In genomic region chr4:132295696-132296390, GRCm38 (mm10) we compare ENCODE assay signal across 14 mouse cellular contexts. TPM values are rescaled to one million over a fixed set of nuclear protein-coding genes. Genes with fewer than 3 reads are reported as not detected.
DNase-seq lines count a peak whose midpoint lies in the region; TF ChIP-seq lines count a peak whose summit lies in the region.
"Had no signal": no experiment of that assay in that cellular context is flagged by ENCODE, and none has a peak within 500 bp of the region (broad histone marks: within the 10 kb centered on the region; RNA-seq: fewer than 3 reads in every experiment).

No protein-coding gene starts in this region.

- no peak for DNase-seq in gastrocnemius, adult 2 months
- DNase-seq in gastrocnemius, adult 18-20 months (ENCODE audit: low spot score), result no peak
- DNase-seq in lung, adult 2 months, result no peak
- no peak for DNase-seq in lung, adult 18-20 months
- DNase-seq in MEL (ENCODE audit: low read depth, low spot score), result no peak
- DNase-seq in frontal cortex, adult 2 months (ENCODE audit: extremely low spot score in 1 of 2, low spot score in 1 of 2), result no peak
- DNase-seq in urinary bladder, adult 18-20 months (ENCODE audit: low spot score in 2 of 2), result no peak
- DNase-seq: cerebellum, postnatal 10 days; forebrain, postnatal 0 days; liver, embryonic 13.5 days; thymus, postnatal 4 days had no signal

- H3K27me3 ChIP-seq in MEL (ENCODE audit: control insufficient read depth in 1 of 2, insufficient read depth in 2 of 2, low read length in 2 of 2), result no peaks in the 10 kb centered on the region
- H3K27me3 ChIP-seq: embryonic facial prominence, embryonic 15.5 days; liver, embryonic 13.5 days had no signal

- peak; percentile 37 for TF ChIP-seq RAD21 in MEL (IDR thresholded peaks at IDR 0.05; ENCODE audit: low read depth, low read length)

- no peaks in the 10 kb centered on the region for H3K9me3 ChIP-seq in MEL (replicated peaks; ENCODE audit: insufficient read depth, low read length)
- H3K9me3 ChIP-seq: embryonic facial prominence, embryonic 15.5 days had no signal

- TF ChIP-seq CTCF in gastrocnemius, adult 2 months (IDR thresholded peaks at IDR 0.05), result peak; percentile 44
- peak; percentile 34; the same call in 1 of the 2 replicates for TF ChIP-seq CTCF in lung, adult 2 months (IDR thresholded peaks at IDR 0.05; ENCODE audit: insufficient read depth, low read length)
- TF ChIP-seq CTCF in MEL (IDR thresholded peaks at IDR 0.05 in 2 of 3, conservative IDR thresholded peaks at IDR 0.05 in 1 of 3; ENCODE audit: control insufficient read depth in 1 of 3, insufficient read depth in 1 of 3, low read depth in 2 of 3, low read length in 3 of 3, poor library complexity in 1 of 3, severe bottlenecking in 1 of 3), result peak; percentile 33 to 47 (median 40); a peak in 4 of 6 replicates
- 0 out of 2 replicates have a peak, but pooled peaks have one; percentile 4 for TF ChIP-seq CTCF in embryonic fibroblast, embryonic 13.5 days (IDR thresholded peaks at IDR 0.05; ENCODE audit: borderline replicate concordance, insufficient read depth, low read length)

- H3K4me3 ChIP-seq in gastrocnemius, adult 2 months, result no peak overlapping the region
- no peak overlapping the region for H3K4me3 ChIP-seq in lung, adult 2 months (replicated peaks; ENCODE audit: extremely low read depth, low read depth, low read length)
- H3K4me3 ChIP-seq in MEL (ENCODE audit: control insufficient read depth in 1 of 2, insufficient read depth in 1 of 2, low read depth in 2 of 2, low read length in 2 of 2), result no peak overlapping the region
- H3K4me3 ChIP-seq in embryonic fibroblast, embryonic 13.5 days (ENCODE audit: insufficient read depth, low read length), result no peak overlapping the region
- H3K4me3 ChIP-seq: embryonic facial prominence, embryonic 15.5 days; liver, embryonic 13.5 days had no signal

- H3K27ac ChIP-seq in gastrocnemius, adult 2 months, result no peak overlapping the region
- no peak overlapping the region for H3K27ac ChIP-seq in MEL (ENCODE audit: control insufficient read depth, low read depth, low read length)
- no peak overlapping the region for H3K27ac ChIP-seq in embryonic fibroblast, embryonic 13.5 days (ENCODE audit: insufficient read depth, low read length)
- H3K27ac ChIP-seq: embryonic facial prominence, embryonic 15.5 days; liver, embryonic 13.5 days had no signal

- no peak for TF ChIP-seq EP300 in MEL (IDR thresholded peaks at IDR 0.05; ENCODE audit: low read depth in 1 of 2, low read length in 2 of 2)

- H3K36me3 ChIP-seq in MEL (ENCODE audit: control insufficient read depth in 1 of 2, insufficient read depth in 2 of 2, low read length in 2 of 2), result no peaks in the 10 kb centered on the region; a peak in 2 of 4 replicates

- 51% methylated on average over 8 of the region's 8 CpGs for WGBS in lung, adult 2 months

- no peak for TF ChIP-seq POLR2A in lung, adult 2 months (IDR thresholded peaks at IDR 0.05; ENCODE audit: borderline replicate concordance, extremely low read depth, low read depth, low read length)
- no peak for TF ChIP-seq POLR2A in MEL (IDR thresholded peaks at IDR 0.05; ENCODE audit: control insufficient read depth in 1 of 2, insufficient read depth in 1 of 2, low read depth in 1 of 2, low read length in 2 of 2, poor library complexity in 1 of 2)
- TF ChIP-seq POLR2A in embryonic fibroblast, embryonic 13.5 days (IDR thresholded peaks at IDR 0.05; ENCODE audit: low read depth, low read length), result no peak

- no peaks in the 10 kb centered on the region for H3K4me1 ChIP-seq in lung, adult 2 months (ENCODE audit: control insufficient read depth, insufficient read depth, low read length)
- peaks cover 0 to 9% of the 10 kb centered on the region in 2 experiments; a peak in 2 of 4 replicates for H3K4me1 ChIP-seq in MEL (ENCODE audit: control insufficient read depth in 1 of 2, insufficient read depth in 2 of 2, low read length in 2 of 2)
- no peaks in the 10 kb centered on the region for H3K4me1 ChIP-seq in embryonic fibroblast, embryonic 13.5 days (ENCODE audit: control insufficient read depth, insufficient read depth, low read length)
- H3K4me1 ChIP-seq: embryonic facial prominence, embryonic 15.5 days had no signal

- no peak overlapping the region for H3K9ac ChIP-seq in MEL (ENCODE audit: control insufficient read depth, low read depth, low read length, poor library complexity, severe bottlenecking)
- H3K9ac ChIP-seq: embryonic facial prominence, embryonic 15.5 days; forebrain, postnatal 0 days; liver, embryonic 13.5 days had no signal

- no peaks in the 10 kb centered on the region for H3K79me2 ChIP-seq in MEL (ENCODE audit: control insufficient read depth, insufficient read depth, low read length, poor library complexity)

- intact Hi-C loops in gastrocnemius, adult 2 months (cut with DNase I), result no loop called here

TF ChIP-seq in MEL, 35 proteins besides CTCF, POLR2A, EP300 and RAD21:
- TF ChIP-seq SMC3 (IDR thresholded peaks at IDR 0.05; ENCODE audit: low read depth, low read length) (peak; percentile 47), KAT2A (conservative IDR thresholded peaks at IDR 0.05; ENCODE audit: low read depth, low read length) (no peak)
TF ChIP-seq in MEL: peak in this region for 1.

RNA-seq across cellular contexts. Expression of gene Rab42, which starts 7.3 kb away (rescaled TPM):
- total RNA-seq in gastrocnemius, adult 2 months (2021), result under 1 TPM in 1 of 2 experiments, not detected in 1; 0.33 TPM
- total RNA-seq in gastrocnemius, adult 18-20 months (2021), result under 1 TPM in 1 of 2 experiments, not detected in 1; 0.31 TPM
- 1.9 and 2.0 TPM in 2 replicates for polyA plus RNA-seq in lung, adult 2 months (2012; rRNA removed)
- 0.52 and 0.85 TPM in 2 replicates for total RNA-seq in MEL (2012; rRNA removed)
- under 1 TPM in 1 of 2 experiments, not detected in 1; 0.40 TPM for polyA plus RNA-seq in MEL (2012; ENCODE audit: insufficient read depth in 1 of 2, insufficient read length in 2 of 2, low read depth in 1 of 2, low replicate concordance in 2 of 2, missing spikeins in 1 of 2)
- polyA plus RNA-seq in embryonic fibroblast, embryonic 13.5 days (2011; ENCODE audit: insufficient read length, low read depth, missing spikeins), result 0.67 TPM in 1 of 2 replicates, not detected in the other
- 2.8 and 3.9 TPM in 2 replicates for polyA plus RNA-seq in frontal cortex, adult 2 months (2012; rRNA removed)
- polyA plus RNA-seq: activated CD4-positive, CD25-positive, alpha-beta regulatory T cell, adult 4 months had no signal

RNA-seq across cellular contexts. Expression of gene Taf12, which starts 21.7 kb away (rescaled TPM):
- total RNA-seq in gastrocnemius, adult 2 months (2021), result 10 to 100 TPM; 34.7 to 38.4 TPM
- 10 to 100 TPM; 34.4 to 37.3 TPM for total RNA-seq in gastrocnemius, adult 18-20 months (2021)
- polyA plus RNA-seq in lung, adult 2 months (2012; rRNA removed), result 5.0 and 10.3 TPM in 2 replicates
- total RNA-seq in MEL (2012; rRNA removed), result 56.7 and 62.6 TPM in 2 replicates
- polyA plus RNA-seq in MEL (2012; ENCODE audit: insufficient read depth in 1 of 2, insufficient read length in 2 of 2, low read depth in 1 of 2, low replicate concordance in 2 of 2, missing spikeins in 1 of 2), result 10 to 100 TPM in 1 of 2 experiments, not detected in 1; 76.4 TPM
- polyA plus RNA-seq in embryonic fibroblast, embryonic 13.5 days (2011; ENCODE audit: insufficient read length, low read depth, missing spikeins), result 36.5 and 38.3 TPM in 2 replicates
- polyA plus RNA-seq in frontal cortex, adult 2 months (2012; rRNA removed), result 16.7 and 17.9 TPM in 2 replicates

RNA-seq across cellular contexts. Expression of gene Trnau1ap, which starts 33.5 kb away (rescaled TPM):
- 10 to 100 TPM; 10.4 to 11.7 TPM for total RNA-seq in gastrocnemius, adult 2 months (2021)
- total RNA-seq in gastrocnemius, adult 18-20 months (2021), result 10 to 100 TPM in 1 of 2 experiments, 1 to 10 TPM in 1; 9.9 to 11.4 TPM
- 16.4 and 17.8 TPM in 2 replicates for polyA plus RNA-seq in lung, adult 2 months (2012; rRNA removed)
- total RNA-seq in MEL (2012; rRNA removed), result 110 and 117 TPM in 2 replicates
- polyA plus RNA-seq in MEL (2012; ENCODE audit: insufficient read depth in 1 of 2, insufficient read length in 2 of 2, low read depth in 1 of 2, low replicate concordance in 2 of 2, missing spikeins in 1 of 2), result 100 to 1,000 TPM in 1 of 2 experiments, not detected in 1; 102 TPM
- polyA plus RNA-seq in embryonic fibroblast, embryonic 13.5 days (2011; ENCODE audit: insufficient read length, low read depth, missing spikeins), result 29.6 and 33.5 TPM in 2 replicates
- 17.4 and 18.4 TPM in 2 replicates for polyA plus RNA-seq in frontal cortex, adult 2 months (2012; rRNA removed)

RNA-seq across cellular contexts. Expression of gene Gmeb1, which starts 34.4 kb away (rescaled TPM):
- total RNA-seq in gastrocnemius, adult 2 months (2021), result 10 to 100 TPM in 1 of 2 experiments, 1 to 10 TPM in 1; 8.7 to 10.6 TPM
- total RNA-seq in gastrocnemius, adult 18-20 months (2021), result 1 to 10 TPM; 6.7 to 8.0 TPM
- polyA plus RNA-seq in lung, adult 2 months (2012; rRNA removed), result 13.8 and 16.9 TPM in 2 replicates
- total RNA-seq in MEL (2012; rRNA removed), result 9.9 and 12.0 TPM in 2 replicates
- polyA plus RNA-seq in MEL (2012; ENCODE audit: insufficient read depth in 1 of 2, insufficient read length in 2 of 2, low read depth in 1 of 2, low replicate concordance in 2 of 2, missing spikeins in 1 of 2), result 10 to 100 TPM in 1 of 2 experiments, not detected in 1; 29.6 TPM
- polyA plus RNA-seq in embryonic fibroblast, embryonic 13.5 days (2011; ENCODE audit: insufficient read length, low read depth, missing spikeins), result 16.8 and 20.9 TPM in 2 replicates
- polyA plus RNA-seq in frontal cortex, adult 2 months (2012; rRNA removed), result 20.7 and 21.6 TPM in 2 replicates

RNA-seq across cellular contexts. Expression of gene Rcc1, which starts 57.6 kb away (rescaled TPM):
- 1 to 10 TPM; 7.7 to 7.8 TPM for total RNA-seq in gastrocnemius, adult 2 months (2021)
- 1 to 10 TPM; 5.6 to 7.7 TPM for total RNA-seq in gastrocnemius, adult 18-20 months (2021)
- 3.9 and 5.3 TPM in 2 replicates for polyA plus RNA-seq in lung, adult 2 months (2012; rRNA removed)
- total RNA-seq in MEL (2012; rRNA removed), result 137 and 147 TPM in 2 replicates
- polyA plus RNA-seq in MEL (2012; ENCODE audit: insufficient read depth in 1 of 2, insufficient read length in 2 of 2, low read depth in 1 of 2, low replicate concordance in 2 of 2, missing spikeins in 1 of 2), result 100 to 1,000 TPM in 1 of 2 experiments, 10 to 100 TPM in 1; 83.6 to 186 TPM
- polyA plus RNA-seq in embryonic fibroblast, embryonic 13.5 days (2011; ENCODE audit: insufficient read length, low read depth, missing spikeins), result 33.6 and 34.4 TPM in 2 replicates
- 9.5 and 11.1 TPM in 2 replicates for polyA plus RNA-seq in frontal cortex, adult 2 months (2012; rRNA removed)
